ENCODE assay signal across 10 mouse cellular contexts in the genomic region with DNA sequence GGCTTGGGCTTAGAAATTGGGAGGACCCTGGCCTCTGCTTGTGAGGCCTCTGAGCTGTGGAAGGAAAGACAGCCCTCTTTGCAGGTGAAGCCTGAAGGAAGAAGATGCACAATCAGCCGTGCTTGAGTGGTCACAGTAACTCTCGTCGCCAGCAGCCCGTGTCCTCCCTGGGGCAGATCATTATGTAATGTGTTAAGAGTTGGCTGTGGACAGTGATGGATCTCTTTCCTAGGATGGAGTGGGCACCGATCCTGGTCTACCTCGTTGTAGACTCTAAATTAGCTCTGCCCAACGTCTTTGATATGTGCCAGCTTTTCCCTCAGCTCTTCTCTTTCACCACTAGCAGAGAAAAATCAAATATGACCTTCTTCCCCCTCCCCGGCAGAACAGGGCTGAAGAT. TPM values are rescaled to one million over a fixed set of nuclear protein-coding genes. Genes with fewer than 3 reads are reported as not detected.
DNase-seq lines count a peak whose midpoint lies in the region; ATAC-seq and TF ChIP-seq lines count a peak whose summit lies in the region.
"Had no signal": no experiment of that assay in that cellular context is flagged by ENCODE, and none has a peak within 500 bp of the region (broad histone marks: within the 10 kb centered on the region; RNA-seq: fewer than 3 reads in every experiment).

No protein-coding gene starts in this region.

- H3K27ac ChIP-seq in midbrain, embryonic 13.5 days: no peak overlapping the region
- H3K27ac ChIP-seq in midbrain, embryonic 14.5 days (replicated peaks; ENCODE audit: low read depth, low read length): no peak overlapping the region
- H3K27ac ChIP-seq in stomach, postnatal 0 days (replicated peaks): no peak overlapping the region
- H3K27ac ChIP-seq: hindbrain, embryonic 15.5 days; liver, embryonic 14.5 days had no signal

- ATAC-seq in midbrain, embryonic 13.5 days: 0 out of 2 replicates have a peak, but pooled peaks have one; percentile 14
- no peak for ATAC-seq in midbrain, embryonic 14.5 days (ENCODE audit: low FRiP score, low TSS enrichment)
- ATAC-seq in stomach, postnatal 0 days (ENCODE audit: low FRiP score, low TSS enrichment): no peak

- H3K27me3 ChIP-seq in midbrain, embryonic 13.5 days: no peaks in the 10 kb centered on the region
- H3K27me3 ChIP-seq in midbrain, embryonic 14.5 days (ENCODE audit: control insufficient read depth, insufficient read depth, low read length): no peaks in the 10 kb centered on the region
- H3K27me3 ChIP-seq in stomach, postnatal 0 days (ENCODE audit: control insufficient read depth, insufficient read depth, low read length): no peaks in the 10 kb centered on the region
- H3K27me3 ChIP-seq: heart, embryonic 12.5 days; hindbrain, embryonic 15.5 days had no signal

- H3K4me1 ChIP-seq in midbrain, embryonic 13.5 days (replicated peaks): peaks cover 27% of the 10 kb centered on the region
- H3K4me1 ChIP-seq in midbrain, embryonic 14.5 days (ENCODE audit: control insufficient read depth, insufficient read depth, low read length): peaks cover 3% of the 10 kb centered on the region; the same call in 1 of the 2 replicates
- no peaks in the 10 kb centered on the region; the same call in 1 of the 2 replicates for H3K4me1 ChIP-seq in stomach, postnatal 0 days (replicated peaks; ENCODE audit: control insufficient read depth, insufficient read depth)

- whole genome bisulfite sequencing in midbrain, embryonic 13.5 days: 50% methylated on average over 8 of the region's 8 CpGs
- 25% methylated on average over 8 of the region's 8 CpGs for WGBS in midbrain, embryonic 14.5 days
- 72% methylated on average over 8 of the region's 8 CpGs for WGBS in stomach, postnatal 0 days

- no peak for TF ChIP-seq CTCF in stomach, postnatal 0 days (IDR thresholded peaks at IDR 0.05; ENCODE audit: low read depth)

- DNase-seq in midbrain, embryonic 14.5 days: no peak
- DNase-seq in cerebellum, postnatal 10 days: peak; percentile 59 to 72
- peak; percentile 52 to 66 for DNase-seq in kidney, adult 8-10 months
- peak; percentile 6 for DNase-seq in stomach, postnatal 0 days (ENCODE audit: low spot score)
- DNase-seq in right cerebral cortex, postnatal 25 days: no peak
- DNase-seq in right cerebral cortex, adult 18-20 months: no peak

- no peak for TF ChIP-seq EP300 in stomach, postnatal 0 days (optimal IDR thresholded peaks at IDR 0.05)

- H3K9ac ChIP-seq in midbrain, embryonic 13.5 days (replicated peaks): no peak overlapping the region
- H3K9ac ChIP-seq in midbrain, embryonic 14.5 days (replicated peaks; ENCODE audit: low read length): no peak overlapping the region
- no peak overlapping the region for H3K9ac ChIP-seq in stomach, postnatal 0 days (ENCODE audit: low read length)
- H3K9ac ChIP-seq: heart, embryonic 12.5 days; hindbrain, embryonic 15.5 days; liver, embryonic 14.5 days had no signal

- peaks cover 7% of the 10 kb centered on the region; the same call in 1 of the 2 replicates for H3K36me3 ChIP-seq in midbrain, embryonic 13.5 days
- H3K36me3 ChIP-seq in midbrain, embryonic 14.5 days (ENCODE audit: control insufficient read depth, insufficient read depth, low read length): peaks cover 9% of the 10 kb centered on the region
- peaks cover 5% of the 10 kb centered on the region; the same call in 1 of the 2 replicates for H3K36me3 ChIP-seq in stomach, postnatal 0 days (ENCODE audit: control insufficient read depth, insufficient read depth, low read length)

- no peaks in the 10 kb centered on the region for H3K9me3 ChIP-seq in midbrain, embryonic 13.5 days
- no peaks in the 10 kb centered on the region for H3K9me3 ChIP-seq in midbrain, embryonic 14.5 days (ENCODE audit: control insufficient read depth, low read length)
- H3K9me3 ChIP-seq in stomach, postnatal 0 days (ENCODE audit: control insufficient read depth, low read length): no peaks in the 10 kb centered on the region
- H3K9me3 ChIP-seq: heart, embryonic 12.5 days; hindbrain, embryonic 15.5 days had no signal

- H3K4me2 ChIP-seq in midbrain, embryonic 13.5 days (replicated peaks): no peak overlapping the region
- H3K4me2 ChIP-seq in midbrain, embryonic 14.5 days (ENCODE audit: low read length): no peak overlapping the region
- no peak overlapping the region for H3K4me2 ChIP-seq in stomach, postnatal 0 days (replicated peaks; ENCODE audit: low read depth)
- H3K4me2 ChIP-seq: hindbrain, embryonic 15.5 days had no signal

- no peak overlapping the region for H3K4me3 ChIP-seq in midbrain, embryonic 13.5 days (replicated peaks)
- no peak overlapping the region for H3K4me3 ChIP-seq in midbrain, embryonic 14.5 days (replicated peaks; ENCODE audit: low read depth, low read length)
- no peak overlapping the region for H3K4me3 ChIP-seq in stomach, postnatal 0 days (ENCODE audit: low read depth, low read length)
- H3K4me3 ChIP-seq: heart, embryonic 12.5 days; hindbrain, embryonic 15.5 days had no signal

RNA-seq across cellular contexts. Expression of a gene that starts 20.7 kb away (rescaled TPM):
- polyA plus RNA-seq in midbrain, embryonic 13.5 days (2015; fragmentation: Nextera tagmentation; extraction: Ambion mirVana): 5.7 and 6.2 TPM in 2 replicates
- 5.1 and 6.2 TPM in 2 replicates for polyA plus RNA-seq in midbrain, embryonic 14.5 days (2014; fragmentation: Nextera tagmentation; extraction: Ambion mirVana)
- polyA plus RNA-seq in stomach, postnatal 0 days (2015; fragmentation: Nextera tagmentation; extraction: Ambion mirVana): 8.2 and 9.3 TPM in 2 replicates

Comparison
In these comparisons a context has a peak if more than half of its experiments do, and no peak if none do; other contexts are left out.
1. DNase-seq: peak in cerebellum, postnatal 10 days (2 of 2), kidney, adult 8-10 months (2 of 2) and stomach, postnatal 0 days (single experiment); none in midbrain, embryonic 14.5 days (single experiment), right cerebral cortex, postnatal 25 days (single experiment) and right cerebral cortex, adult 18-20 months (single experiment).